Mouse (Mus musculus) liver, postnatal 0 days (tissue): Measurements from ENCODE around the gene Zfand6.

Experiments used
- CTCF ChIP-seq: sonication (generic); IDR thresholded peaks from 2 replicates; pipeline ENCODE4 v1.5.1; 2016; ENCODE audit warnings: antibody characterized with exemption, low read depth
- EP300 ChIP-seq: IDR thresholded peaks from 2 replicates; pipeline ENCODE4 v1.6.1; 2016; ENCODE audit warnings: antibody characterized with exemption, low read depth, mild to moderate bottlenecking

- TF ChIP-seq CTCF (no peak), EP300 (no peak)
These were observed 17.1 kb upstream of the Zfand6 start for GRCm38 (mm10) chr7:84706877-84707276.
